Mouse (Mus musculus): Measurements from ENCODE around the gene Chaf1b. TPM values are rescaled to one million over a fixed set of nuclear protein-coding genes. Genes with fewer than 3 reads are reported as not detected.
A peak's percentile ranks its signal among the peaks of the same experiment; 100 is the strongest.

Chaf1b gene
- polyA plus RNA-seq, 1 experiment: 3.2 TPM

DNA sequence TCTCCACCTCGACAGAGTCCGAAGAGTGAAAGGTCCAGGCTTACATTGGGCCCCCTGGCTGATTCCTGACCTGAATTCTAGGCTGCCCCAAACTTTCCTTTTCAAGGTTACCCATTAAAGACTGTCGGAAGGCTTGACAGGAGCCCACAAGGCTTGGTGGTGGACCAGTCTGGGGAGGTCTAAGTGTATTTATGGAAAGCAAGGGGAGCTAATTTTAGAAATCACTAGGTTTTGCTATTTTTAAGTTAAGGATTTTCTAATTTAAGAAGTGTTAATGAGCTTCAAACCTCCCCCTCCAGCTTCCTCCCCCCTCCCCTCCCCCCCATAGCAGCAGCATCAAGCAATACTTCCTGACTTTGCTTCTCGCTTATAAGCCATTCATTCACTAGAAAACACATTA is 37.0 kb downstream of the Chaf1b start:
- WGBS: 69% methylated on average over 4 of the region's 4 CpGs
- no peak for DNase-seq
- no peak for TF ChIP-seq POLR2A (IDR thresholded peaks at IDR 0.05; ENCODE audit: borderline replicate concordance, extremely low read depth, low read depth, low read length)
- TF ChIP-seq CTCF (IDR thresholded peaks at IDR 0.05; ENCODE audit: insufficient read depth, low read length): no peak
- Histone ChIP-seq H3K4me3 (replicated peaks; ENCODE audit: extremely low read depth, low read depth, low read length) (no peak overlapping the region), H3K4me1 (ENCODE audit: control insufficient read depth, insufficient read depth, low read length) (peaks cover 5% of the 10 kb centered on the region; the same call in 1 of the 2 replicates)

DNA sequence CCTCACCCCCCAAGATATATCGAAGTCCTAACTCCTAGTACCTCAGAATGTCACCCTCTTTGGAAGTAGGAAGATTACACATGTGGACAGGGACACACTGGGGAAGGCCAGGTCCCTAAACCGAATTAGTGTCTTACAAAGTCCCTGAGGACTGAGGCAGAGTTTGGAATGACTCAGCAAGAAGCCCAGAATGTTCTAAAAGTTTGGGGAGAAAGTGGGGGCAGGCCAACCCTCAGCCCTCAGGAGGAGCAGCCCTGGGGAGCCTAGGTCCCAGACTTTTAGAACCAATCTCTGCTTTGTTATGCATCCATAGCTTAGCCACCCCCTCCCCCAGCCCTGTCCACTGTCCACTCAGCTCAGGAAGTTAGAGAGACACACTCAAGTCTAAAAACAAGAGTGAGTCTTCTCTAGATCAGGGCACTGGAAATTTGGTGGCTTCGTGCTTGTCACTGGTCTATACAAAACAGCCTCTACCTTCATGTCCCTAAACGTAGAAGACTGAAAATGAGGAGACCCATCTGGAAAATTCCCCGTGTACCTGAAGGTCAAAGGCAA is 39.2 kb downstream of the Chaf1b start:
- Histone ChIP-seq H3K4me1 (ENCODE audit: control insufficient read depth, insufficient read depth, low read length) (peaks cover 3% of the 10 kb centered on the region; the same call in 1 of the 2 replicates), H3K4me3 (replicated peaks; ENCODE audit: extremely low read depth, low read depth, low read length) (no peak overlapping the region)
- TF ChIP-seq POLR2A (IDR thresholded peaks at IDR 0.05; ENCODE audit: borderline replicate concordance, extremely low read depth, low read depth, low read length) (no peak), CTCF (IDR thresholded peaks at IDR 0.05; ENCODE audit: insufficient read depth, low read length) (no peak)
- DNase-seq: no peak
- 69% methylated on average over 5 of the region's 5 CpGs for WGBS

DNA sequence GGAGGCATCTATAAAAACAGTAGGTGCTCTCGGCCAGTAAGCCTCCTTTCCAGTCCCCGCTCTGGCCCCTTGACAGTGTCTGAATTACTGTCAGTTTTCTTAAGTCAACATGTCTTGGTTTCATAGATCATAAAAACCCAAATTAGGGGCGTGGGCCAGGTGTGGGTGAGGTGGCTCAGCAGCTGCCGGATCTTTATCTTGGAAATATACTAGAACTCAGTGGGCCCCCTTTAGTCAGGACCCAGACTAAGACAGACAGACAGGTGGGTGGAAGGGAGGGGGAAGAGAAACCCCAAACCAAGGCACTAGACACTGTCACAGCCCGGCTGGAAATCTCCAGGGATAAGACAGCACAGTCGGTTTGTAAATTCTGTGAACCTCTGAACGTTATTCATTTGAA is 40.1 kb downstream of the Chaf1b start:
- TF ChIP-seq CTCF (IDR thresholded peaks at IDR 0.05; ENCODE audit: insufficient read depth, low read length): no peak
- TF ChIP-seq POLR2A (IDR thresholded peaks at IDR 0.05; ENCODE audit: borderline replicate concordance, extremely low read depth, low read depth, low read length): no peak
- Histone ChIP-seq H3K4me1 (ENCODE audit: control insufficient read depth, insufficient read depth, low read length) (no peaks in the 10 kb centered on the region), H3K4me3 (replicated peaks; ENCODE audit: extremely low read depth, low read depth, low read length) (no peak overlapping the region)
- WGBS: 73% methylated on average over 7 of the region's 7 CpGs
- no peak for DNase-seq

DNA sequence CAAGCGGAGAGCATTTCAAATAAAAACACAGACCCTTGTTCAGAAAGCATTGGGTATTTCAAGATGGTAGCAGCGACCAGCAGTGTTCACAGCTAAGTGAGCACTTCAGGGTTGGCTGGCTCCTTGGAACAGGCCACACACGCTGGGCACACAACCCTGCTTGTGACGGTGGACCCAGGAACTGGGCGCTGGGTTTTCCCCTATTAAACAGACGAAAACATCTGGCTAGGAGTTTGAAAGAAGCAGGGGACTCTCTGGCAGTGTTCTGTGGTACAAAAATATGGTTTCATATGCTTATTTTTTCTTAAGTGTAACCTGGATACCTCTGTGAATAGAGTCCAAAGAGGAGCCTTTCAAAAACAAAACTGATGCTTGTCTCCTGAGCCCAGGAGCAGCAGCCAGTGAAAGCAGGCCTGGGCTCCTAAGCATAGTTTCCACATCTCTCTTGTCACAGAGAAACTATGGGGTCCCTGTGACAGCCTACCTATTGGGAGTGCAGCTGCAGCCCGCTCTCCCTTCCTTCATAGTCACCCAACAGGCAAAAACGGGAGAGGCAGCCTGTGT is 42.1 kb downstream of the Chaf1b start:
- TF ChIP-seq CTCF (IDR thresholded peaks at IDR 0.05; ENCODE audit: insufficient read depth, low read length) (no peak), POLR2A (IDR thresholded peaks at IDR 0.05; ENCODE audit: borderline replicate concordance, extremely low read depth, low read depth, low read length) (no peak)
- 82% methylated on average over 8 of the region's 8 CpGs for WGBS
- H3K4me1 ChIP-seq (ENCODE audit: control insufficient read depth, insufficient read depth, low read length): no peaks in the 10 kb centered on the region

GRCm38 (mm10) chr16:93929370-93930032 is 45.8 kb downstream of the Chaf1b start:
- H3K4me1 ChIP-seq (ENCODE audit: control insufficient read depth, insufficient read depth, low read length): no peaks in the 10 kb centered on the region
- DNase-seq: no peak
- 86% methylated on average over 17 of the region's 17 CpGs for WGBS
- no peak for TF ChIP-seq CTCF (IDR thresholded peaks at IDR 0.05; ENCODE audit: insufficient read depth, low read length)
- TF ChIP-seq POLR2A (IDR thresholded peaks at IDR 0.05; ENCODE audit: borderline replicate concordance, extremely low read depth, low read depth, low read length): no peak
- H3K4me3 ChIP-seq (replicated peaks; ENCODE audit: extremely low read depth, low read depth, low read length): no peak overlapping the region

More for the DNA sequence above, 42.1 kb downstream of the Chaf1b start:
- H3K4me3 ChIP-seq (replicated peaks; ENCODE audit: extremely low read depth, low read depth, low read length): no peak overlapping the region
- no peak for DNase-seq

- no peak for DNase-seq
- TF ChIP-seq CTCF (IDR thresholded peaks at IDR 0.05; ENCODE audit: insufficient read depth, low read length) (no peak), POLR2A (IDR thresholded peaks at IDR 0.05; ENCODE audit: borderline replicate concordance, extremely low read depth, low read depth, low read length) (no peak)
- no peak overlapping the region for H3K4me3 ChIP-seq (replicated peaks; ENCODE audit: extremely low read depth, low read depth, low read length)
- H3K4me1 ChIP-seq (ENCODE audit: control insufficient read depth, insufficient read depth, low read length): no peaks in the 10 kb centered on the region
- WGBS: 56% methylated on average over 17 of the region's 17 CpGs
Observed at GRCm38 (mm10) chr16:93932185-93933168, 48.8 kb downstream of the Chaf1b start.

GRCm38 (mm10) chr16:93934588-93934987 is 50.9 kb downstream of the Chaf1b start:
- DNase-seq: no peak
- whole genome bisulfite sequencing: 20% methylated on average over 13 of the region's 13 CpGs
- H3K4me3 ChIP-seq (replicated peaks; ENCODE audit: extremely low read depth, low read depth, low read length): no peak overlapping the region
- TF ChIP-seq CTCF (IDR thresholded peaks at IDR 0.05; ENCODE audit: insufficient read depth, low read length) (no peak), POLR2A (IDR thresholded peaks at IDR 0.05; ENCODE audit: borderline replicate concordance, extremely low read depth, low read depth, low read length) (no peak)
- H3K4me1 ChIP-seq (ENCODE audit: control insufficient read depth, insufficient read depth, low read length): no peaks in the 10 kb centered on the region

- DNase-seq: no peak
- TF ChIP-seq POLR2A (IDR thresholded peaks at IDR 0.05; ENCODE audit: borderline replicate concordance, extremely low read depth, low read depth, low read length) (no peak), CTCF (IDR thresholded peaks at IDR 0.05; ENCODE audit: insufficient read depth, low read length) (no peak)
- WGBS: 20% methylated on average over 7 of the region's 7 CpGs
- H3K4me1 ChIP-seq (ENCODE audit: control insufficient read depth, insufficient read depth, low read length): no peaks in the 10 kb centered on the region
- H3K4me3 ChIP-seq (replicated peaks; ENCODE audit: extremely low read depth, low read depth, low read length): no peak overlapping the region
Observed at GRCm38 (mm10) chr16:93935009-93935408, 51.3 kb downstream of the Chaf1b start.

DNA sequence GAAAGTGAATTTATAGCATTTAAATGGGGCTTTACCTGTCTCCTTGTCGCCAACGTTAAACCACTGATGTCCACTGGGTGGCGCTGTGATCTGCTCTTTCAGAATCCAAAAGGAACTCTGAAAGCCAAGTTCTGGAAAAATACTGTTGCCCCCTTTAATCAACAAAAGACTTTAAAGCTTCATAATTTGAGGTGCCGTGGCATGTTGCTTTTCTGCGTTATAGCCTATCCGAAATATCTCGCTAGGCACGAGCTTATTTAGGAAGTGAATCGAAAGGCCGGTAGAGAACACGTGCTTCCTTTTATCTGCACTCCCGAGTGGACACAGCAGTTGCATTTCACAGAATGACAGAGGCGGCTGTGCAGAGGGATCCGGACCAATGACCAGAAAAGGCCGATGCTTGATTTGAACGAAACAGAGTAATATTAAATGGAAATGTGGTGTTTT is 54.7 kb downstream of the Chaf1b start:
- peak; percentile 65 for DNase-seq
- WGBS: 3% methylated on average over 16 of the region's 16 CpGs
- no peaks in the 10 kb centered on the region for H3K4me1 ChIP-seq (ENCODE audit: control insufficient read depth, insufficient read depth, low read length)
- peak; percentile 61; the same call in 1 of the 2 replicates for TF ChIP-seq CTCF (IDR thresholded peaks at IDR 0.05; ENCODE audit: insufficient read depth, low read length)
- TF ChIP-seq POLR2A (IDR thresholded peaks at IDR 0.05; ENCODE audit: borderline replicate concordance, extremely low read depth, low read depth, low read length): no peak
- H3K4me3 ChIP-seq (replicated peaks; ENCODE audit: extremely low read depth, low read depth, low read length): peak overlapping the region; percentile 52
